Mouse (Mus musculus) heart, embryonic 13.5 days (tissue): Measurements from ENCODE around the gene Ntrk3. TPM values are rescaled to one million over a fixed set of nuclear protein-coding genes. Genes with fewer than 3 reads are reported as not detected.

Source experiments
- ATAC-seq: fragments of 200-750 bp; cut with Nextera tagmentation; 2 replicates; pipeline ENCODE4 v1.8.0; 2017; ENCODE audit warnings: moderate TSS enrichment; ENCODE audit not compliant: insufficient number of reproducible peaks, low FRiP score, low TSS enrichment; ENCODE audit errors: extremely low read depth
- H3K27ac ChIP-seq: fragments of 300-500 bp; sonication (generic); replicated peaks from 2 replicates; pipeline ENCODE4 v1.5.1; 2015; ENCODE audit warnings: moderate library complexity, mild to moderate bottlenecking, inconsistent platforms
- H3K27me3 ChIP-seq: fragments of 300-500 bp; sonication (generic); replicated peaks from 2 replicates; pipeline ENCODE4 v1.6.1; 2015; ENCODE audit warnings: mild to moderate bottlenecking, inconsistent platforms
- H3K36me3 ChIP-seq: fragments of 300-500 bp; sonication (generic); 2 replicates; pipeline ENCODE4 v1.6.1; 2015; ENCODE audit warnings: mild to moderate bottlenecking, inconsistent platforms
- H3K4me1 ChIP-seq: fragments of 300-500 bp; sonication (generic); 2 replicates; pipeline ENCODE4 v1.6.1; 2015; ENCODE audit warnings: inconsistent platforms
- H3K4me2 ChIP-seq: fragments of 300-500 bp; sonication (generic); 2 replicates; pipeline ENCODE4 v1.6.1; 2015; ENCODE audit warnings: inconsistent platforms, mild to moderate bottlenecking, moderate library complexity
- H3K4me3 ChIP-seq: fragments of 300-500 bp; sonication (generic); 2 replicates; pipeline ENCODE4 v1.5.1; 2015; ENCODE audit warnings: moderate library complexity, mild to moderate bottlenecking, inconsistent platforms
- H3K9ac ChIP-seq: fragments of 300-500 bp; sonication (generic); 2 replicates; pipeline ENCODE4 v1.6.1; 2015; ENCODE audit warnings: inconsistent platforms, mild to moderate bottlenecking, moderate library complexity
- H3K9me3 ChIP-seq: fragments of 300-500 bp; sonication (generic); 2 replicates; pipeline ENCODE4 v1.6.1; 2016; ENCODE audit warnings: inconsistent platforms
- WGBS: fragments of 180-500 bp; shearing (Covaris S2); methylation state at CpG from one replicate; pipeline ENCODE4 v1.1.7; 2015; ENCODE audit warnings: mixed read lengths; 5-methylcytosine and 5-hydroxymethylcytosine counted together
- polyA plus RNA-seq: library from polyadenylated mRNA; unstranded; fragments of >200 nt; fragmentation: Nextera tagmentation; extraction: Ambion mirVana; gene quantifications from 2 replicates; pipeline ENCODE4 v1.2.1, GENCODE M21; 2015

Ntrk3 gene
- polyA plus RNA-seq, 1 experiment from 2014 or later: 1.1 TPM

DNA sequence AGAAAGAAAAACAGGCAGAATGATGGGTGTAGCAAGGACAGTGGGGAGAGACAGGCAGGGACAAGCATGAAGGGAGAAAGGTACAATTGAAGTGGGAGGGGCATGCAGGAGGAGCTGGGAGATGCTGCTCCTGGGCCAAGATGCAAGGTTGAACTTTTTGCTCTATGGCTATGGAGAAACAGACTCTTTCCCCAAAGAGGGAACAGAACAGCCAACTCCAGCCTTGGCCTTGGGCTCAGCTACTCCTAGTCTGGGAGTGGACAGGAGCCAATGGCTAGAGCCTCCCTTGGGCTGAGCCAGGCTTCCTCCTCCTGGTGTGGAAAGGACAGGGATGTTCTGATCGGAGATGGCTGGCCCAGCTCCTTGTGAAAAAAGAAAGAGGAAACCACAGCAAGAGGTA lies 145.6 kb downstream of the Ntrk3 start:
- H3K27ac ChIP-seq: no peak overlapping the region

DNA sequence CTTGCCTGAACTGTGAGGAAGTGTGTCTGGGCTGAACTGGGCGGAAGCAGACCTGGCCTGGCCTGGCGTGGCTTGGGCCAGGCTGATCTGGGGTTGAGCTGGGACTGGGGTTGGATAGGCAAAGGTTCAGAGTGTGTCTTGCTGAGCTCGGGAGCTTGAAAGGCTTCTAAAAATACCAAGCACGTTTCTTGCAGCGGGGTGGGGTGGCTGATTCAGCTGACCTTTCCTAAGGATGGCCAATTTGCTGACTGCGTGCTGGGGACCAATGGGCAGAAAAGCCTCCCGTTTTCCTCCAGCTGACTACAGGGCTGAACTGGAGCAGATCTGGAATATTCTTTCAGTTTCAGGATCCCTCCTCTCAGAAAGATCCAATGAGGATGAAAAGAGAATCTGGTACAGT lies 148.0 kb downstream of the Ntrk3 start:
- 47% methylated on average over 7 of the region's 7 CpGs for WGBS
- no peaks in the 10 kb centered on the region for H3K4me1 ChIP-seq
- H3K36me3 ChIP-seq: no peaks in the 10 kb centered on the region
- H3K27ac ChIP-seq: no peak overlapping the region
- no peak for ATAC-seq
- no peak overlapping the region for H3K4me3 ChIP-seq
- H3K9ac ChIP-seq: no peak overlapping the region
- peaks cover 64% of the 10 kb centered on the region for H3K27me3 ChIP-seq
- H3K9me3 ChIP-seq: no peaks in the 10 kb centered on the region
- no peak overlapping the region for H3K4me2 ChIP-seq

More for the DNA sequence above, 145.6 kb downstream of the Ntrk3 start:
- H3K9me3 ChIP-seq: no peaks in the 10 kb centered on the region
- ATAC-seq: no peak
- peaks cover 52% of the 10 kb centered on the region for H3K27me3 ChIP-seq
- no peaks in the 10 kb centered on the region for H3K4me1 ChIP-seq
- 73% methylated on average over 1 of the region's 1 CpGs for WGBS
- no peak overlapping the region for H3K4me2 ChIP-seq
- H3K36me3 ChIP-seq: no peaks in the 10 kb centered on the region
- H3K9ac ChIP-seq: no peak overlapping the region
- no peak overlapping the region for H3K4me3 ChIP-seq

DNA sequence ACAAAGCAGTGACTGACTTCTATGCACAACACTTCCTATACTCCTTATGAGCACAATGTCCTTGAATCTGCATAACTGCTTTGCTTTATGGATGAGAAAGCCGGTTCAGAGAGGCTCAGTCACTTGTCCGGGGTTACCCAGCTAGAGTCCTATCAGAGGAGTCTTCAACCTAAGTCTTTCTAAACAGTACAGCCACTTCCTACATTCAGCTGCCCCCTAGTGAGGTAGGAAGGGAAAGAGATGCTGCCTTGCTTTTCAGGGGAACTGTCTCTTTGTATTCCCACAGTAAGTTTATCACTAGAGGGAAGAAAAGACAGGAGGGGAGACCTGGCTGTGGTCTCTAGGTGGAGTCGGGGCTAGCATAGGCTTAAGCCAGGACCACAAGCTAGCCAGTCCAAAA lies 151.0 kb downstream of the Ntrk3 start:
- WGBS: 14% methylated on average over 3 of the region's 3 CpGs
- no peak overlapping the region for H3K27ac ChIP-seq
- H3K27me3 ChIP-seq: peaks cover 71% of the 10 kb centered on the region
- no peak for ATAC-seq
- no peak overlapping the region for H3K9ac ChIP-seq
- H3K4me2 ChIP-seq: no peak overlapping the region
- H3K9me3 ChIP-seq: no peaks in the 10 kb centered on the region
- no peaks in the 10 kb centered on the region for H3K36me3 ChIP-seq
- H3K4me1 ChIP-seq: no peaks in the 10 kb centered on the region
- H3K4me3 ChIP-seq: no peak overlapping the region

DNA sequence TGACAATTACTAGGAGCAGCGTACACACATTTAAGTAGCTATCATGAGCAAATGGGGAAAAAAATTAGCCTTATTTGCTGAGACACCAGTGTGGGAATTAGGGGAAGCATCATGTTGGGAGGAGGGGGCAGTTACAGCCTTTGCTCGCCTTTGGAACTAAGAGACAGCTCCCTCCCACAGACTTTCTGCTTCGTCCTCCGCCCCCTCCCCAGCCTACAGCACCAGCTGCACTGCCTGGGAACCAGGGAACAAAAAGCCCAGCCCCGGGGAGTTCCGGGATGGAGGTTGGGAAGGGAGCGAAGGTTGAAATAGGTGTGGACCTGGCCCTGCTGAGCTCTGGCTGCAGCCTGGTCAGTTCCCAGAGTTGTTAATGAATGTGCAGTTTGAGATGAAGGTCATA lies 151.9 kb downstream of the Ntrk3 start:
- ATAC-seq: no peak
- H3K27me3 ChIP-seq: peaks cover 76% of the 10 kb centered on the region
- 40% methylated on average over 7 of the region's 7 CpGs for WGBS
- no peaks in the 10 kb centered on the region for H3K36me3 ChIP-seq
- no peak overlapping the region for H3K27ac ChIP-seq
- H3K4me1 ChIP-seq: no peaks in the 10 kb centered on the region
- no peak overlapping the region for H3K9ac ChIP-seq
- H3K4me2 ChIP-seq: no peak overlapping the region
- H3K4me3 ChIP-seq: no peak overlapping the region
- no peaks in the 10 kb centered on the region for H3K9me3 ChIP-seq

DNA sequence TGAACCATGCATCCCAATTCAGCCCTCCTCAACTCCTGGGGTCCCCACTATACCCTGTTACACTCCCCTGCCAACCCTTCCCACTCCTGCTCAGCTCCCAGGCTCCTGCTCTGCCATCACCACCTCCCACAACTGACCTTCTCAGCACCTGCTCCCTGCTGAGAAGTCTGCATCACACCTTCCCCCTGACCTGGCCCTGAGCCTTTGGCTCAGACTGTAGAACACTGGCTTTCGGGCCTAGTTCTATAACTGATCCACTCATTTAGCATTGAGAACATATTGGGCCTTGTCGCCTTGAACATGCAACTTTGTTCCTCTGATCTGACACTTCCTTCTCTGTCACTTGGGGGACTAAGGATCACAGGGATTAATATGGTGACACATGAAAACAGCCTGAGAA lies 152.9 kb downstream of the Ntrk3 start:
- Histone ChIP-seq H3K9me3 (no peaks in the 10 kb centered on the region), H3K9ac (no peak overlapping the region), H3K4me2 (no peak overlapping the region), H3K4me3 (no peak overlapping the region), H3K36me3 (no peaks in the 10 kb centered on the region), H3K4me1 (no peaks in the 10 kb centered on the region), H3K27me3 (peaks cover 83% of the 10 kb centered on the region), H3K27ac (no peak overlapping the region)
- no peak for ATAC-seq
- WGBS: 63% methylated on average over 2 of the region's 2 CpGs

DNA sequence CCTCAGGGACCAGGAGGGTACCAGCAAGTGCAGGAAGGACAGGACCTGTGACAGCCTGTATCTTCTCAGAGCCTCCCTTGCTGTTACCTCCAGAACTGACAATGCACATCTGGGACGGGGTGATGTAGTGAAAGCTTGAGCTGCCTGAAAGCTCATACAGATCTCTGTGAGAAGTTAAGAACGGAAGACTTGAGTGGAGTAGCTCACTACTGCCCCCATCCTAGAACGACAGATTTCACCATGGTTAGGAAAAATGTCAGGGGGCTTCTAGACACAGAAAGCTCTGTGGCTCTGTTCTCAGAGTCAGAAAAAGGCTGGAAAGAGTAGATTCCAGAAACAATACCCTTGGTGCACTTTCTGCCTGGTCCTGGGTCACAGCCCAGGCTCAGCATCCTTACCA lies 153.3 kb downstream of the Ntrk3 start:
- H3K27me3 ChIP-seq: peaks cover 85% of the 10 kb centered on the region
- ATAC-seq: no peak
- 10% methylated on average over 3 of the region's 3 CpGs for WGBS

DNA sequence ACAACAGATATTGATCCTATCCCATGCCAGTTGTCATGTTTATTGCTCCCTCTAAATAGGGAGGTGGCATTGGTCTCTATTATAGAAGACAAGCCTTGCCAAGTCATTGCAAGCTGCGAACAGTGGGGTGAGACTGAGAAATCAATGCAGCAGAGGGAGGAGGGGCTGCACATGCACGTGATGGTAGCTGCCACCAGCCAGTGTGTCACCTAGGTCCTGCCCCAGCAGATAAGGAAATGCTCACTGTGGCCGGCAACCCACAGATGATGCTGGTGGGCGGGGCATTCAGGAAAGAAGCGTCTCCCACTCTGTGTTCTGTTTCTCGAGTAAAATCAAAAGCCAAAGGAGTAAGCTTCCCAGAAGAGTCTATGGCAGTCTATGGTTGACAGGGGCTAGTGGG lies 154.1 kb downstream of the Ntrk3 start:
- Histone ChIP-seq H3K4me2 (no peak overlapping the region), H3K36me3 (no peaks in the 10 kb centered on the region), H3K4me1 (peaks cover 10% of the 10 kb centered on the region), H3K4me3 (no peak overlapping the region), H3K27me3 (peaks cover 92% of the 10 kb centered on the region), H3K9ac (no peak overlapping the region), H3K9me3 (no peaks in the 10 kb centered on the region), H3K27ac (no peak overlapping the region)
- ATAC-seq: no peak
- WGBS: 40% methylated on average over 6 of the region's 6 CpGs

More for the DNA sequence above, 153.3 kb downstream of the Ntrk3 start:
- H3K4me2 ChIP-seq: no peak overlapping the region
- no peak overlapping the region for H3K9ac ChIP-seq
- no peak overlapping the region for H3K27ac ChIP-seq
- no peaks in the 10 kb centered on the region for H3K9me3 ChIP-seq
- no peak overlapping the region for H3K4me3 ChIP-seq
- no peaks in the 10 kb centered on the region for H3K36me3 ChIP-seq
- H3K4me1 ChIP-seq: peaks cover 2% of the 10 kb centered on the region; the same call in 1 of the 2 replicates

DNA sequence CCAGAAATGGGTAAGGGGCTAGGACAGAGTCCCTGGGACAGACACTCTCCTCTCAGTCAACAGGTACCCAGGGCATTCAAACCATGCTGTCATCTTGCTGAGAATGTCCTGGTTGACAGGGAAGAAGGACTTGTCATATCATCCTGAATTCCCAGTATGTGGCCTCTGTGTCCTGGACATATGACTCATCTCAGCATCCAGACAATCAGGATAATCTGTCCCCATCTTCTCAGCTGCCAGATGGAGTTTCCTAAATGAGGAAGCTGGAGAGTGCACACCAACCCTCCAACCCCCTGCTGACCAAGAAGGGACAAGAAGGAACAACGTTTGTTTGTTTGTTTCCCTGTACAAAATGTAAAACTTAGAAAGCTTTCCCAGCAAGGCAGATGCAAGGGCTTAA lies 156.5 kb downstream of the Ntrk3 start:
- Histone ChIP-seq H3K4me2 (no peak overlapping the region), H3K27ac (no peak overlapping the region), H3K4me1 (peaks cover 18% of the 10 kb centered on the region), H3K9ac (no peak overlapping the region), H3K4me3 (no peak overlapping the region), H3K27me3 (peaks cover 99% of the 10 kb centered on the region), H3K9me3 (no peaks in the 10 kb centered on the region), H3K36me3 (no peaks in the 10 kb centered on the region)
- ATAC-seq: no peak
- 26% methylated on average over 1 of the region's 1 CpGs for WGBS

DNA sequence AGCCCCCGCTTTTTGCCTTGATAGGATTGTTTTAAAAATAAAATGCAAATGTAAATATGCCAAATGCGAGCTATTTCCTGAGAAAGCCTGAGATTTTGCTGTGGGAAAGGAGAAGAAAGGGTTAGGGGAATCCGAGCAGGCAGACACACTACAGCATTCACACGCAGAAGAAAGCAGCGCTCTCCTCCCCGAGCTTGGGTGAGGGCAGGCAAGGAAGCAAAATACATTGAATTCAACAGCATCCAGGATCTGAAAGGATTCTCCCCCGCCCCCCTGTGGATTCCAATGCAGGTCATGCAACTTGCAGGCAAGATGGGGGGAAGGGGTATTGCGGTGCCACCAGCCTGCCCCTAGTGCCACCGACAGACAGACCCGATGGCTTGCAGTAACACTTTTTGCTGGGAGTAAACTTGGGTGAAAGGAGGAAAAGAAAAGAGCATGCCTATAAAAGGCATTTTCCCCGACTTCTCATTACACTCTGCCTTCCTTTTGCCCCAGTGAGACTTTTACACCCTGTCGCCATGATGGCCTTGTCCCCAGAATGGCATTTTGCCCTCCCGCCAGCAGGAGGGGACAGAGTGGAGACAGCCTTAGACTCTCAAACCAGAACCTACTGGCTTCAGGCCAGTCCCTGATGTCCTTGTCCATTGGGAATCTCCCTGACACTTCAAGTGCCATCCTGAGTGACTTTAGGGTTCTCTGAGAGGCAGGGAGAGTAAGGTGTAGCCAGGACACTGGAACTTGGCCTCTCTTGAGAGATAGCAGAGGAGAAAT lies 158.2 kb downstream of the Ntrk3 start:
- Histone ChIP-seq H3K27me3 (peaks cover 99% of the 10 kb centered on the region), H3K4me1 (peaks cover 18% of the 10 kb centered on the region), H3K9me3 (no peaks in the 10 kb centered on the region), H3K27ac (no peak overlapping the region), H3K9ac (no peak overlapping the region), H3K4me3 (peak overlapping the region; percentile 62), H3K36me3 (no peaks in the 10 kb centered on the region), H3K4me2 (peak overlapping the region; percentile 95)
- no peak for ATAC-seq
- 5% methylated on average over 13 of the region's 13 CpGs for WGBS

DNA sequence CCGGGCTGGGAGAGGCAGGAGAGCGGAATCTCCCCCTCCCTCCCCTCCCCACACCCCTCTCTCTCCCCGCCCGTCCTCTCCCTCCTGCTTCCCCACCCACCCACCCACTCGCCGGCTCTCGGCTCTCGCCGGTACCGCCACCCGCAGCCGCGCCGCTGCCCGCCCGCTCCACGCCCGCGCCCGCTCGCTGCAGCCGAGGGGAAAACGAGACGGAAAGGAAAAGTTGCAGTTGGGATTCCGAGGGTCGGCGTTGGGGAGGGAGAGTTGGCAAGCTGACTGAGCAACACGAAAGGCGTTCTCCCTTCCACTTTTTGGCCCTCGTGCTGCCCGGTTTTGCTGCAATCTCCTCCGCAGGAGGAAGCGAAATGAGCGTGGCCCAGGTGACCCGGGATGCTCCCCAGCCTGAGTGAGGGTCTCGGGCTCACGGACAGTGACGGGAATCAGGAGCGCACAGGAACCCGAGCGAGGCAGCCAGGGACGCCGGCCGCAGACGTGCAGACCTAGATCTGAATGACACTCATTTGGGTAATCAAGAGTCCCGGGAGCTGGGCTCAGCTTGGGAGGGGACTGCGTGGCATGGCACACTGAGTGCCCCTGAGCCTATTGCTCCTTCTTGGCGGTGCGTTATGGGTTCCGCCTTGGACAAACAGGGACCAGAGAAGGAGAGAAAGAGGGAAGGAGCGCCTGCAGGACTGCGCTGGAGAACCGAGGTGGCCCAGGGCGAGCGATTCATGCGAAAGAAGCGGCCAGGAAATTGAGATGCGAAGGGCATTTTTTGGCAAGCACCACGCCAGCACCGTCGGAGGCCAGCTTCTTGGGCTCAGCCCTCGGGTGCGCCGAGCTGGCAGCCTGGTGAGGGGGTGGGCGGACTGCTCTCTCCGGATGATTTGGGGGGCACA lies 159.1 kb downstream of the Ntrk3 start:
- Histone ChIP-seq H3K9ac (peak overlapping the region; percentile 73), H3K4me1 (peaks cover 18% of the 10 kb centered on the region), H3K27me3 (peaks cover 99% of the 10 kb centered on the region), H3K9me3 (no peaks in the 10 kb centered on the region), H3K36me3 (no peaks in the 10 kb centered on the region), H3K27ac (no peak overlapping the region), H3K4me2 (peak overlapping the region; percentile 95), H3K4me3 (peak overlapping the region; percentile 62)
- ATAC-seq: no peak
- under 1% methylated on average over 45 of the region's 66 CpGs for WGBS

DNA sequence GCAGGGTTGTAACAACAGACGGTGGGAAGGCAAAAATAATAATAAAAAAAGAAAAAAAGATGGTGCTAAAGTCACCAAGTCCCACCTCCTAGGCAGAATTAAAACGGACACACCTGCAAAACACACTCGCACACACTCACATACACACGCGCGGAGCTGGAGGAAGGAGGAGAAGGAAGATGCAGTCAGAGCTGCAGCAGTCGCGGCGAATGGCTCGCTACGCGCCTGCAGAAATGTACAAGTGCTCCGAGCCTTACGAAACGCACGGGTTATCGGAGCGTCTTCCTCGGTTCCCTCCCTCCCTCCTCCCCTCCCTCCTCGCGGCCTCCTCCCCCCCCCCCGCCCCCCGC lies 159.7 kb downstream of the Ntrk3 start:
- Histone ChIP-seq H3K4me2 (peak overlapping the region; percentile 95), H3K27ac (no peak overlapping the region), H3K4me3 (peak overlapping the region; percentile 62), H3K36me3 (no peaks in the 10 kb centered on the region), H3K9me3 (no peaks in the 10 kb centered on the region), H3K27me3 (peaks cover 99% of the 10 kb centered on the region), H3K4me1 (peaks cover 18% of the 10 kb centered on the region), H3K9ac (peak overlapping the region; percentile 73)
- 0% methylated on average over 5 of the region's 23 CpGs for WGBS
- no peak for ATAC-seq
